Mouse (Mus musculus): ENCODE data around the gene Fign.

Gene Fign

GRCm38 (mm10) chr2:64059477-64059876 is 38.4 kb downstream of the Fign start:
- in situ Hi-C loops (cut with MboI, MseI), result no loop called here

GRCm38 (mm10) chr2:64048142-64048541 is 49.7 kb downstream of the Fign start:
- in situ Hi-C loops (cut with MboI, MseI), result loop anchor here (10.0 kb wide), 1 partner anchor 807 kb away; no protein-coding TSS in a partner anchor

DNA sequence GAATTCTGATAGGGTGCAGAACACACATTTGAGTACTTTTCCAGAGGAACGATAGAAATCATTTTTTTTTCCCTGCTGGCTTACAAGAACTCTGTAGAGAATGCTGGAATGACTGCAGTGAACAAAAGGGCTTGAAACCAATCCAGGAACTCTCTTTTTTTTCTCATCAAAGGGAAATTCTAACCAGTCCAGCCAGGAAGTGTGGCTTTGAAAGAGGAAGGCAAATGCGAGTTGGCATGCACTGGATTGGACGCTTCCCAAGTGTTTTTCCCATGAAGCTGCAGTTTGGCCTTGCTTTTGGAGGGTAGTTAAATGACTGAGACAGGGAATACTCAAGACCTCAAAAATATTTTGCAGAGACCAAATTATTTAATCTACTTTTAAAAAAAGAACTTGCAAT is 54.7 kb downstream of the Fign start:
- in situ Hi-C loops (cut with MboI, MseI), result loop anchor here (10.0 kb wide), 1 partner anchor 812 kb away; no protein-coding TSS in a partner anchor

- in situ Hi-C loops (cut with MboI, MseI), result no loop called here
Observed at GRCm38 (mm10) chr2:64035393-64035792, 62.4 kb downstream of the Fign start.

- in situ Hi-C loops (cut with MboI, MseI), result no loop called here
Observed at GRCm38 (mm10) chr2:64033871-64034270, 64.0 kb downstream of the Fign start.

- in situ Hi-C loops (cut with MboI, MseI), result loop anchor here (10.0 kb wide), 1 partner anchor 1589 kb away; no protein-coding TSS in a partner anchor
Observed at GRCm38 (mm10) chr2:64025961-64026360, 71.9 kb downstream of the Fign start.

GRCm38 (mm10) chr2:63994304-63995023 is 103.4 kb downstream of the Fign start:
- in situ Hi-C loops (cut with MboI, MseI), result no loop called here

- in situ Hi-C loops (cut with MboI, MseI), result no loop called here
Observed at GRCm38 (mm10) chr2:63985426-63985825, 112.4 kb downstream of the Fign start.

DNA sequence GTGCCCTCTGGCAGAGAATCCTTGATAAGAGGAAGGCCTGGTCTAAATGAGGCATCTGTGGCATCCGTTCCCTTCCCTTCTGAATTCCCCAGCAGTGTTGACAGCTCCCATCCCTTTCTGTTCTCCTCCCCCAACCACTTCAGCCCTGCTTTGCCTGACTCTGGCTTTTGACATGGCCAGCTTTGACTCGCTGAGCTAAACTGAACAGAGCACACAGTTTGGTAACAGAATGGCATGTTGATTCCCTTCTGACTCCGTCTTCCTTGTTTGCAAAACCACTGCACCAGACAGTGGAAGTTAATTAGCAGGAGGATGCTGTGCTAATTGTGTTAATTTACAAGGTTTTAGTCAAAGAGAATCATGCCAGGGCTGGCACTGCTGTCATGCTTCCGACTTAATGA is 115.5 kb downstream of the Fign start:
- in situ Hi-C loops (cut with MboI, MseI), result no loop called here

DNA sequence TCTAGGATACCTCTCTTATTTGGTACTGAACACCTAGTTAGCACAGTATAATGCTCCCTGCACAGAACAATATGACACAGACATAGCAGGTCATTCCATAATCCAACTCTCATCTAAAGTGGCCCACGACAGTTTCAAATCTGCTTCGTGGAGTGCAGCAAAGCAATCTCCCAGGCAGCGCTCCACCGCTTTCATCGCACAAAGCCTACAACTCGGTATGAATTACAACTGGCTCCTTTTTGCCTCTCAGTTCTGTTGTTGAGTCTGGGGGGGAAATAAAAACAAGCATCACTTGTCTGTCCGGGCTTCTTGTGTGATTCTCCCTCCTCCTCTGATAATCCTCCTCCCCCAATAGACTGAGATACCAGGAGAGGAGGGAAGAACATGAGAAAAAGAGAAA is 116.4 kb downstream of the Fign start:
- in situ Hi-C loops (cut with MboI, MseI), result no loop called here

DNA sequence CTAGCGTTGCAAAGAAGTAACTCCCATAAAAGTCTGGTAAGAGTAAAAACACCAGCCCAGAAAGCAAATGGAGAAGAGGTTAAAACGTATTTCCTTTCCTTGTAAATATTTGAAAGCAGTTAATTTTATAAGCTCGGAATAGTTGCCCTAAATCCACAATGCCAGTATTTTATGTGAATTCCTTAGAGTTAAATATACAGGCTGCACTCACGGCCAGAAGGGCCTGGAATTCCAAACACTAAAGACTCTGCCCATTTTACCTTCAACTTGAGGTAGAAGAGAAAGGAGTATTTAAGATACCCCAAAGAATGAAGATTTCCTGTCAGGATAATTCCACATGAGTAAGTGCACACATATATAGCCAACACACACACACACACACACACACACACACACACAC is 128.2 kb downstream of the Fign start:
- in situ Hi-C loops (cut with MboI, MseI), result no loop called here

- in situ Hi-C loops (cut with MboI, MseI), result no loop called here
Observed at GRCm38 (mm10) chr2:63931041-63931440, 166.8 kb downstream of the Fign start.

DNA sequence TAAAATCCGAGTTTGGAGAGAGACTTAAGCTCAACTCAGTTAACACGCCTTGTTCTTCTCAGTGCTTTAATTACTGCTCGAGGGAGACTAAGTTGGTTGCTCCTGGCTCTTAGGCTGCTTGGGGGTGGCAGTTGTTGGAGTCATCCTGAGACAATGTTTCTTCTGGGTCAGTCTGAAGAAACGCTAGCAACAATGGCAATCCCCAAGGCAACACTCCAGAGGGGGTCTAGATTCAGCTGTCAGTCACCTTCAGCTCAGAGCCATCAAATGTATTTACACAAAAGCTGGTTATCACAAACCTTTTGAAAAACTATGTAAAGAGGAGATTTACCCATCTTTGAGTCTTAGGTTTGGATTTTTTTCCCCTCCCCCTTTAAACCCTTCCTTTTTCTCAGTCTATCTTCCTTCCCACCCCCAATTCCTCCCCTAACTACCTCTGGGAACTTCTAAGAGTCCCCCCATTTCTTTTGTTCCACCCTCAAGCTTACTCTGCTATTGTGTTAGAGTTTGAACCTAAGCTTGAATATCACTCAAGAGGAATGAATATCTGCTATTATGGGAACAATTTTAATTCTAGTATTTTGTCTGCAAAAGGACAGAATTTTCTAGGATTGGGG is 171.2 kb downstream of the Fign start:
- in situ Hi-C loops (cut with MboI, MseI), result no loop called here

DNA sequence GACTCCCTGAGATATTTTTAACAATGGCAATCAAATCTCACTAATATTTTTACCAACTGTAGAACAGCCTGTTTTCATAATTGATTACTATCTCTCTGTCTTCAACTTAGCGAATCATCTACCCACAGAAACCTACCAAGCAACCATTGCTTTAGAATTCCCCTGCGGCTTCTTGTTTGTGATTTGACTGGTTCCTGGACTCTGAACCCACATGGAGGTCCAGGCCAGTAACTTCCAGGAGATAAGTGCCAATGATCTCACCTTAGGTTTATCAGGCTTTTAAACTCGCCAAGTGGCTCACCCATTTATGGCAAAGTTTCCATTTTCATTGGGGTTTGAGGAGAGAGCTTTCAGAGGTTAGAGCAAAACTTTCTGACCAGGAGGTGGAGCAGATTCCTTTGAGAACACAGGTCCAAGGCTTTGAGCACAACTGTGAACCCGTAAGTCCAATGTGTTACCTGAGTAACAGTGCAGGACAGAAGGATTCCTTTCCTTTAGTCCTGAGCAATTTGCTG is 172.1 kb downstream of the Fign start:
- in situ Hi-C loops (cut with MboI, MseI), result no loop called here

Measured in T-helper 2 cell (primary cell).